Mouse (Mus musculus): ENCODE measurements around the gene Wdr24. TPM values are rescaled to one million over a fixed set of nuclear protein-coding genes. Genes with fewer than 3 reads are reported as not detected.

Gene Wdr24
- polyA plus RNA-seq, 1 experiment from 2014 or later: 25.9 TPM

DNA sequence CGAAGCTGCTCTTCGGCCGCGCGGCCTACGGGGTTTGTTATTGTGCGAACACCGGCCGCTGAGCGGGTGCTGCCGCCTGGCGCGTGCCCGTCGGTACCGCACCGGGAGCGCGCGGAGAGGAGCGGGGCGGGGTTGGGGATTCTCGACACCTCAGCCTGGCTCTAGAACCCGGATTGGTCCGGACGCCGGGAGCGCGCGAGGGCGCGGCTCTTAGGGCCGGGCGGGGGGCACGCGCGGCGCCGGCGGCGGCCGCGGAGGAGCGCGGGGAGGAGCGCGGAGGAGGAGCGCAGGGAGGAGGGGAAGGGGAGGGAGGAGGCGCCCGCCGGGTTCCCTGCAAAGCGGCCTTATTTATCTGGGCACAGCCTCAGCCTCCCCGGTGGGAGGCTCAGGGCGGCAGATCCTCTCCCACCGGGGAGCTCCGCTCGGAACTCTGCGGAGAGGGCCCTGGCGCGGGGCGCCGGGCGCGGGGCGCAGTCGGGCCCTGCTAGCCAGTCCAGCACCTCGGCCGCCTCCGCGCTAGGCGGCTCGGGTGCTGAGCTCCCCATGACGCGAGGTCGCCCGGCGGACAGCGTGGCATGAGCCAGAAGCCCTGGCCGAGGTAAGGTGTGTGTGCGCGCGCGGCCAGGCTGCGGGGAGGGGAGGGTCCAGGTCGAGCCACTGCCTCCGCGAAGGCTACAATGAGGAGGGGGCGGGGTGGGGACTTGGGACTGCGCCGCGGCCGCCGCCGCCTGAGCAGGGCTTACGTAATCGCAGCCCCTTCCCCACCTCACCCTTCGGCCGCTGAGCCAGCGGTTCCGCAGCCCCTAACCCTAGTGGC is 14.4 kb upstream of the Wdr24 start, which contains the start of gene Fbxl16:
Gene Fbxl16, plus strand, starts transcription at position 297 of the 817 bp plus-strand sequence.
- peak within 1 kb of the TSS; percentile 92 for H3K9ac ChIP-seq
- H3K27ac ChIP-seq: peak within 1 kb of the TSS; percentile 98
- no peaks in the 10 kb centered on the region for H3K9me3 ChIP-seq (replicated peaks)
- peak; percentile 85 for ATAC-seq (ENCODE audit: low FRiP score)
- H3K4me2 ChIP-seq (replicated peaks): peak within 1 kb of the TSS; percentile 84
- WGBS: under 1% methylated on average over 70 of the region's 100 CpGs
- H3K4me3 ChIP-seq: peak within 1 kb of the TSS; percentile 86
- peaks cover 46% of the 10 kb centered on the region for H3K4me1 ChIP-seq
- no peaks in the 10 kb centered on the region for H3K36me3 ChIP-seq
- peaks cover 16% of the 10 kb centered on the region for H3K27me3 ChIP-seq

DNA sequence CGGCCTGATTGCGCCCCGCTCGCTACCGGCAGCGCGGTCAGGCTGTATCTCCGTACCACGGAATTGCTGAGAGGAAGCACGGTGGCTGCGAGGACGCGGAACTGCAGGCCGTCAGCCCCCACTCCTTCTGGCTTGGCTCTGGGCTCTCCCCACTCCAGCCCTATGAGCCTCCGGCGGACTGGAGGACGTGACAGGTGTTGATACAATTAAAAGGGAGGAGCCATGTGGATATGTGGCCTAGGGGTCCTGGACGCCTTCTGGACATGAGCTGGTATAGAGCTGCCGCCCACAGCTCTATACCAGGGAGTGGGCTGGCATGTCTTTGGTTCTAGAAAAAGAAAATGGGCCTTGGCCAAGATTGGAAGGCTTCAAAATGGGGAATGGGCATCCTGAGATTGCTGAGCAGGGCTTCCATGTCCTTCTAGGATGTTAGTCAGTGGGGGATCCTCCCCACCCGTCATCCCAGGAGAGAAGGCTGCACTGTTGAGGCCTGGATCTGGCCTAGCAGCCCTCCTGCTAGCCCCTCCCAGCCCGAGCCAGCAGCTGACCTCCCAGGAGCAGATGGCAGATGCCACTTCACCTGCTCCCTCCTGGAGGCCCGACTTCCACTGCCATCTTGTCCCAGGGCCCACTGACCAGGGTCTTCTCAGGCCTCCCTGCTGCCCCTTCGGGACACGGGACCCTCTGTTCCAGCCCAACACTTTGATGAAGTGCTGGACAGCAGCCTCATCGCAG is 13.7 kb upstream of the Wdr24 start:
- Histone ChIP-seq H3K4me2 (replicated peaks) (peak overlapping the region; percentile 84), H3K4me1 (peaks cover 43% of the 10 kb centered on the region), H3K4me3 (peak overlapping the region; percentile 86), H3K9me3 (replicated peaks) (no peaks in the 10 kb centered on the region), H3K36me3 (no peaks in the 10 kb centered on the region), H3K9ac (peak overlapping the region; percentile 92), H3K27ac (peak overlapping the region; percentile 98), H3K27me3 (peaks cover 16% of the 10 kb centered on the region)
- WGBS: 4% methylated on average over 25 of the region's 25 CpGs
- peak; percentile 78 for ATAC-seq (ENCODE audit: low FRiP score)

- 0 out of 2 replicates have a peak overlapping the region, but pooled peaks have one; percentile 92 for H3K9ac ChIP-seq
- no peak overlapping the region for H3K4me3 ChIP-seq
- no peak for ATAC-seq (ENCODE audit: low FRiP score)
- peaks cover 43% of the 10 kb centered on the region for H3K4me1 ChIP-seq
- H3K4me2 ChIP-seq (replicated peaks): peak overlapping the region; percentile 84
- no peaks in the 10 kb centered on the region for H3K9me3 ChIP-seq (replicated peaks)
- H3K27ac ChIP-seq: no peak overlapping the region
- H3K36me3 ChIP-seq: no peaks in the 10 kb centered on the region
- WGBS: 75% methylated on average over 4 of the region's 4 CpGs
- peaks cover 16% of the 10 kb centered on the region for H3K27me3 ChIP-seq
Measured at GRCm38 (mm10) chr17:25810890-25811289, 12.5 kb upstream of the Wdr24 start.

DNA sequence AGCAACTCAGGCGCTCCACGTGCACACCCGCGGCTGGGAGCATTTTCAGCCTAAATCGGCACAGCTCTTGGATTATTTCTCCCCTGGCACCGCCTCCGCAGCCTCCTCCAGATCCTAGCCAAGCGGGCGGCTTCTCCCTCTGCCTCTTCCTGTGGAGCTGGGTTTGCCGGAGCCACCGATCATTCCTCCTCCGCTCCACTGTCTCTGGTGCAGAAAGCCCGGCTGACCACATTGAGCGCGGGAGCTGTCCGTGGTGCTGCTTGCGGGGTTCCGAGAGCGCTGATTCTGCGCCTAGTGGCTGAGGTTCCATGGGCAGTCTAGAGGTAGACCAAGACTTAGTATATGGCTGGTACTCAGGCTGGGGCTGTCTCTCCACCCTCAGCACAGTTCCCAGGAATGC is 10.0 kb upstream of the Wdr24 start:
- Histone ChIP-seq H3K4me1 (peaks cover 35% of the 10 kb centered on the region), H3K4me3 (peak overlapping the region; percentile 9), H3K4me2 (replicated peaks) (peak overlapping the region; percentile 36), H3K9me3 (replicated peaks) (no peaks in the 10 kb centered on the region), H3K27me3 (peaks cover 37% of the 10 kb centered on the region), H3K9ac (peak overlapping the region; percentile 50), H3K27ac (peak overlapping the region; percentile 24; the same call in 1 of the 2 replicates), H3K36me3 (peaks cover 13% of the 10 kb centered on the region)
- 3% methylated on average over 20 of the region's 20 CpGs for WGBS
- ATAC-seq (ENCODE audit: low FRiP score): no peak

GRCm38 (mm10) chr17:25817662-25818061 is 5.8 kb upstream of the Wdr24 start:
- Histone ChIP-seq H3K4me3 (no peak overlapping the region), H3K27ac (no peak overlapping the region), H3K4me2 (replicated peaks) (no peak overlapping the region), H3K36me3 (peaks cover 21% of the 10 kb centered on the region), H3K9ac (no peak overlapping the region), H3K9me3 (replicated peaks) (no peaks in the 10 kb centered on the region), H3K27me3 (peaks cover 45% of the 10 kb centered on the region), H3K4me1 (peaks cover 14% of the 10 kb centered on the region)
- 85% methylated on average over 11 of the region's 11 CpGs for WGBS
- ATAC-seq (ENCODE audit: low FRiP score): no peak

DNA sequence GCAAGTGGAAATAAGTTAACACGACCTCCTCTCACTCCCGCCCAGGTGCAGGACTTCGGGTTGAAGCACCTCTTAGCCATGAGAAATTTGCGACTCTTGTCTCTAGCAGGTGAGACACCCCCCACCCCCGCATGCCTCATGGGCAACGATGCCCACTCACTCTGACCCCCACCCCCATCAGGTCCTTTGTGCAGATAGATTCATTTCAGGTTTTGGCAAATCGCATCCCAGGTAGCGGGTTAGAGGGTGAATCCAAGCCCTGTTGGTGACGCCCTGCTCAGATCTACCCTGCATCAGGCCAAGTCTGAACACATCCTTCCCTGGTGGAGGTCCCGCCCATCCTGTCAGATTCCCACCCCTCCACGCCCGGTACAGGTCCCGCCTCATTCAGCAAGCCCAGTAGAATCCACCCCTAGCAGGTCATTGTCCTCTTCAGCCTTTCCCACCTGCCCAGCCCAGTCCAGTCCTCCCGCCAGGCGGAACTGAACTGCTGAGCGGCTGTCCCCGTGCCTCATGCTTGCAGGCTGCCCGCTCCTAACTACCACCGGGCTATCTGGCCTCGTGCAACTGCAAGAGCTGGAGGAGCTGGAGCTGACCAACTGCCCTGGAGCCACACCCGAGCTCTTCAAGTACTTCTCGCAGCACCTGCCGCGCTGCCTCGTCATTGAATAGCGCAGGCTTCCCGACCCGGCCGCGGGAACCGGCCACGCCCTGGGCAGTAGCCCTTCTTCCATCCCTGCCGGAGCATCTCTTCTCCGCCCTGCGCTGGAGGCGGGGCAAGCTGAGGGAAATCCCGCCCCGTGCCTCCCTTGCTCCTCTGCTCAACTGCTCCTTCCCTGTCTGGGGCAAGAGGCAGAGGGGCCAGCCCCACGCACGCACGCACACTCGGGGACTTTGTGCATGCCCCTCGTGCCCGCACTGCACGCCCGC is 4.3 kb upstream of the Wdr24 start:
- peak overlapping the region; percentile 38 for H3K9ac ChIP-seq
- H3K4me2 ChIP-seq (replicated peaks): peak overlapping the region; percentile 25
- no peak overlapping the region for H3K27ac ChIP-seq

GRCm38 (mm10) chr17:25824362-25825142 is 1.1 kb downstream of the Wdr24 start:
- H3K27ac ChIP-seq: no peak overlapping the region
- WGBS: 72% methylated on average over 17 of the region's 17 CpGs
- peak overlapping the region; percentile 74 for H3K4me2 ChIP-seq (replicated peaks)
- peaks cover 13% of the 10 kb centered on the region for H3K27me3 ChIP-seq
- no peaks in the 10 kb centered on the region for H3K9me3 ChIP-seq (replicated peaks)
- ATAC-seq (ENCODE audit: low FRiP score): no peak
- H3K4me3 ChIP-seq: peak overlapping the region; percentile 55
- peaks cover 50% of the 10 kb centered on the region for H3K4me1 ChIP-seq
- H3K9ac ChIP-seq: peak overlapping the region; percentile 80
- peaks cover 32% of the 10 kb centered on the region for H3K36me3 ChIP-seq

More for the DNA sequence above, 4.3 kb upstream of the Wdr24 start:
- ATAC-seq (ENCODE audit: low FRiP score): 0 out of 2 replicates have a peak, but pooled peaks have one; percentile 29
- Histone ChIP-seq H3K4me1 (peaks cover 10% of the 10 kb centered on the region), H3K9me3 (replicated peaks) (no peaks in the 10 kb centered on the region), H3K27me3 (peaks cover 45% of the 10 kb centered on the region), H3K4me3 (peak overlapping the region; percentile 4; the same call in 1 of the 2 replicates), H3K36me3 (peaks cover 21% of the 10 kb centered on the region)
- 8% methylated on average over 46 of the region's 46 CpGs for WGBS

- H3K9ac ChIP-seq: no peak overlapping the region
- peaks cover 37% of the 10 kb centered on the region for H3K36me3 ChIP-seq
- 89% methylated on average over 6 of the region's 6 CpGs for WGBS
- no peak overlapping the region for H3K27ac ChIP-seq
- no peak for ATAC-seq (ENCODE audit: low FRiP score)
- H3K4me2 ChIP-seq (replicated peaks): peak overlapping the region; percentile 74; the same call in 1 of the 2 replicates
- H3K4me1 ChIP-seq: peaks cover 58% of the 10 kb centered on the region
- H3K4me3 ChIP-seq: no peak overlapping the region
- peaks cover 6% of the 10 kb centered on the region for H3K27me3 ChIP-seq
- no peaks in the 10 kb centered on the region for H3K9me3 ChIP-seq (replicated peaks)
Measured at GRCm38 (mm10) chr17:25825311-25825710, 1.9 kb downstream of the Wdr24 start.

DNA sequence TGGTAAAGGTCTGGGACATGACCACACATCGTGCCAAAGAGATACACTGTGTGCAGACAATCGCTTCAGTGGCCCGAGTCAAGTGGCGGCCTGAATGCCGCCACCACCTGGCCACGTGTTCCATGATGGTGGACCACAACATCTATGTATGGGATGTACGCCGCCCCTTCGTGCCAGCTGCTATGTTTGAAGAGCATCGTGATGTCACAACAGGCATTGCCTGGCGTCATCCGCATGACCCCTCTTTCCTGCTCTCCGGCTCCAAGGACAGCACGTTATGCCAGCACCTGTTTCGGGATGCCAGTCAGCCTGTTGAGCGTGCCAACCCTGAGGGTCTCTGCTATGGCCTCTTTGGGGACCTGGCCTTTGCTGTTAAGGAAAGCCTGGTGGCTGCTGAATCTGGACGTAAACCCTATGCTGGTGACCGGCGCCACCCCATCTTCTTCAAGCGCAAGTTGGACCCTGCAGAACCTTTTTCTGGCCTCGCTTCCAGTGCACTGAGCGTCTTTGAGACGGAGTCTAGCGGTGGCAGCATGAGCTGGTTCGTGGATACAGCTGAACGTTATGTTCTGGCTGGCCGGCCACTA is 2.6 kb downstream of the Wdr24 start:
- no peaks in the 10 kb centered on the region for H3K9me3 ChIP-seq (replicated peaks)
- H3K27ac ChIP-seq: no peak overlapping the region
- H3K36me3 ChIP-seq: peaks cover 44% of the 10 kb centered on the region
- H3K4me1 ChIP-seq: peaks cover 65% of the 10 kb centered on the region
- H3K4me3 ChIP-seq: no peak overlapping the region
- no peak for ATAC-seq (ENCODE audit: low FRiP score)
- no peak overlapping the region for H3K4me2 ChIP-seq (replicated peaks)
- WGBS: 95% methylated on average over 27 of the region's 27 CpGs
- no peak overlapping the region for H3K9ac ChIP-seq
- H3K27me3 ChIP-seq: no peaks in the 10 kb centered on the region

DNA sequence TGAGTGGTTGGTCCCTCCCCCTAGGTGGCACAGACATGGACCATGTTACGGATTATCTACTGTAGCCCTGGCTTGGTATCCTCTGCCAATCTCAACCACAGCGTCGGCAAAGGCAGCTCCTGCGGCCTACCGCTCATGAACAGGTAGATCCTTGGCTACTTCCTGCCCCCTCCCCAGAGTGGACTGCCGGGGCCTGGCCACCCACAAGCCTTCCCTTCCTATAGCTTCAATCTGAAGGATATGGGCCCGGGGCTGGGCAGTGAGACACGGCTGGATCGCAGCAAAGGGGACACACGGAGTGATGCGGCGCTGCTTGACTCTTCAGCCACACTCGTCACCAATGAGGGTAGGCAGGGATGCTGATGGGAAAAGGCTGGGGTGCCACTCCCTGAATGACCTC is 3.6 kb downstream of the Wdr24 start:
- Histone ChIP-seq H3K9ac (no peak overlapping the region), H3K9me3 (replicated peaks) (no peaks in the 10 kb centered on the region), H3K4me1 (peaks cover 75% of the 10 kb centered on the region), H3K4me3 (no peak overlapping the region), H3K4me2 (replicated peaks) (no peak overlapping the region), H3K36me3 (peaks cover 51% of the 10 kb centered on the region), H3K27ac (no peak overlapping the region), H3K27me3 (no peaks in the 10 kb centered on the region)
- WGBS: 95% methylated on average over 13 of the region's 13 CpGs
- ATAC-seq (ENCODE audit: low FRiP score): no peak

Data from hindbrain, embryonic 12.5 days (tissue).